Mouse (Mus musculus) embryonic facial prominence, embryonic 14.5 days (tissue): ENCODE data around the gene Trappc5. TPM values are rescaled to one million over a fixed set of nuclear protein-coding genes. Genes with fewer than 3 reads are reported as not detected.
A peak's percentile ranks its signal among the peaks of the same experiment; 100 is the strongest.

Source experiments
- ATAC-seq: fragments of 200-750 bp; cut with Nextera tagmentation; 2 replicates; pipeline ENCODE4 v1.8.0; 2017; ENCODE audit warnings: low read depth, moderate number of reproducible peaks, moderate TSS enrichment
- DNase-seq: peaks from one replicate; pipeline ENCODE4 v3.0.0-alpha.2; 2015; ENCODE audit warnings: low spot score
- H3K27ac ChIP-seq: fragments of 300-500 bp; sonication (generic); replicated peaks from 2 replicates; pipeline ENCODE4 v1.5.1; 2014; ENCODE audit warnings: low read depth, mild to moderate bottlenecking, low read length, moderate library complexity
- H3K27me3 ChIP-seq: fragments of 300-500 bp; sonication (generic); replicated peaks from 2 replicates; pipeline ENCODE4 v1.6.1; 2014; ENCODE audit warnings: low read length; ENCODE audit not compliant: control insufficient read depth, insufficient read depth
- H3K36me3 ChIP-seq: fragments of 300-500 bp; sonication (generic); 2 replicates; pipeline ENCODE4 v1.6.1; 2014; ENCODE audit warnings: low read length, mixed read lengths; ENCODE audit not compliant: control insufficient read depth, insufficient read depth
- H3K4me1 ChIP-seq: fragments of 300-500 bp; sonication (generic); 2 replicates; pipeline ENCODE4 v1.6.1; 2014; ENCODE audit warnings: antibody characterized with exemption, low read length; ENCODE audit not compliant: control insufficient read depth, insufficient read depth
- H3K4me2 ChIP-seq: fragments of 300-500 bp; sonication (generic); 2 replicates; pipeline ENCODE4 v1.6.1; 2014; ENCODE audit warnings: low read depth, mild to moderate bottlenecking, low read length, moderate library complexity, mixed read lengths
- H3K4me3 ChIP-seq: fragments of 300-500 bp; sonication (generic); 2 replicates; pipeline ENCODE4 v1.5.1; 2014; ENCODE audit warnings: low read depth, mild to moderate bottlenecking, low read length
- H3K9ac ChIP-seq: fragments of 300-500 bp; sonication (generic); 2 replicates; pipeline ENCODE4 v1.6.1; 2014; ENCODE audit warnings: low read depth, mild to moderate bottlenecking, low read length, moderate library complexity, mixed read lengths
- H3K9me3 ChIP-seq: fragments of 300-500 bp; sonication (generic); 2 replicates; pipeline ENCODE4 v1.6.1; 2016; ENCODE audit warnings: low read length; ENCODE audit not compliant: control insufficient read depth
- WGBS: fragments of 180-500 bp; shearing (Covaris S2); extraction: QIAGEN DNeasy Blood & Tissue Kit; methylation state at CpG from one replicate; pipeline ENCODE4 v1.1.7; 2014; 5-methylcytosine and 5-hydroxymethylcytosine counted together
- polyA plus RNA-seq: library from polyadenylated mRNA; unstranded; fragments of >200 nt; fragmentation: Nextera tagmentation; extraction: Ambion mirVana; gene quantifications from 2 replicates; pipeline ENCODE4 v1.2.1, GENCODE M21; 2014

Trappc5 gene
- 29.0 and 29.5 TPM in 2 replicates for polyA plus RNA-seq

DNA sequence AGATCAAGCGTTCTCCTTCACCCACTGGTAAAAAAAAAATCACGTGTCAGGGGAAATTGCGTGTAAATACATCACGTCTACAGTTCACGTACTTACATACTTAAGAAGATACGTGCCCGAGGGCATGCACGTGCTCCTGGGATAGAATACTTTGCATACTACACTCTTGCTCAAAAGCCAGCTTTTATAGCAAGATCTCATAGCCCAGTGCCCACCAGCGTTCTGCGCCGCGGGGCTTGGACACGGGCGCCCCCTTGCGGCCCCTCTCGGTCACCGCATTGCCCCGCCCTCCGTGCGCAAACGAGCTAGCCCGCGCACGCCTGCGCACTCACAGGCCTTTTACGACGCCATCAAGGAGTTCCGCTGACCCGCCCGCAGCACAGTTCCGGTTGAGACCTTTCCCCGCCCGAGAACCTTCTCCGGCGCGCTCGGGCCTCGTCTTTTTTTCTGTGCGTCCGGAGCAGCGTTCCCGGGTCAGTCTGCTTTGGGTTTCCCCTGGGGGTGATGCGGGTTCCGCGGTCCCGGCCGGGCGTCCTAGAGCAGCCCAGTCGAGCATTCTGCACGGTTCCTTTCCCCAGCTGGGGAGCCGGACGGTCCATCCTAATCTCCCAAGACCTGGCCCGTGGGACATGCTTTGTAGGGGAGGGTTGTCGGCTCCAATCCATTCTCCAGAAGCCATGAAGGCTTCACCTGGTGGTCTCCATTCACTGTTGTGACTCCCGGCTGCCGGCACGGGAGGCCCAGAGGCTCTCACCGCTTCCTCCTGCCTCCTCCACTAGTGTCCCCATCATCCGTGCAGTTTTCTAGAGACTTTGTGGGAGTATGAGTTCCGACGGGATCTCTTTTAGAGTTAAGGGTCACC, at the start of gene Trappc5:
Gene Trappc5 (plus strand): TSS at position 169 of the 862 bp plus-strand sequence.
- H3K9me3 ChIP-seq: no peaks in the 10 kb centered on the region
- under 1% methylated on average over 59 of the region's 61 CpGs for WGBS
- H3K27ac ChIP-seq: peak within 1 kb of the TSS; percentile 87
- H3K27me3 ChIP-seq: no peaks in the 10 kb centered on the region
- DNase-seq (peak; percentile 97), ATAC-seq (peak; percentile 90)
- peak within 1 kb of the TSS; percentile 84 for H3K4me2 ChIP-seq
- H3K4me3 ChIP-seq: peak within 1 kb of the TSS; percentile 98
- H3K9ac ChIP-seq: peak within 1 kb of the TSS; percentile 94
- peaks cover 26% of the 10 kb centered on the region for H3K36me3 ChIP-seq
- H3K4me1 ChIP-seq: peaks cover 11% of the 10 kb centered on the region; the same call in 1 of the 2 replicates

DNA sequence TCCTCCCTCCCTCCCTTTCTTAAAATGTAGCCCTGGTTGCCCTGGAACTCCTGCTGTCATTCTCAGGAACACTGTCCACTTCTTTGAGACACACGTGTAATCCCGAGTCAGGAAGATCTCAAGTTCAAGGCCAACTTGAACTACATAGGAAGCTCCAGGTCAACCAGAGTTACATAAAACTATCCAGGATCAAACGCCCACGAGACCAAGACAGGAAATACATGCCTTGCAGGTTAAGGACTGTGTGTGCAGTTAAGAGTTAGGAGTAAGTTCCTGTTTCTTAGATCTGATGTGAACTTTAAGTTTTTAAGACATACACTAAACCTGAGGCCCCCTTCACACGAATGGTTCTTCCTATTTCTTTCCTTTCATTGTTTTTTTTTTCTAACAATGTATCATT, 49.1 kb upstream of the Trappc5 start:
- H3K9me3 ChIP-seq: no peaks in the 10 kb centered on the region
- H3K4me1 ChIP-seq: peaks cover 12% of the 10 kb centered on the region
- WGBS: 58% methylated on average over 5 of the region's 5 CpGs
- no peak overlapping the region for H3K9ac ChIP-seq
- H3K27ac ChIP-seq: no peak overlapping the region
- H3K27me3 ChIP-seq: no peaks in the 10 kb centered on the region; the same call in 1 of the 2 replicates
- no peak for DNase-seq
- no peak for ATAC-seq
- no peak overlapping the region for H3K4me2 ChIP-seq
- no peak overlapping the region for H3K4me3 ChIP-seq
- no peaks in the 10 kb centered on the region for H3K36me3 ChIP-seq

DNA sequence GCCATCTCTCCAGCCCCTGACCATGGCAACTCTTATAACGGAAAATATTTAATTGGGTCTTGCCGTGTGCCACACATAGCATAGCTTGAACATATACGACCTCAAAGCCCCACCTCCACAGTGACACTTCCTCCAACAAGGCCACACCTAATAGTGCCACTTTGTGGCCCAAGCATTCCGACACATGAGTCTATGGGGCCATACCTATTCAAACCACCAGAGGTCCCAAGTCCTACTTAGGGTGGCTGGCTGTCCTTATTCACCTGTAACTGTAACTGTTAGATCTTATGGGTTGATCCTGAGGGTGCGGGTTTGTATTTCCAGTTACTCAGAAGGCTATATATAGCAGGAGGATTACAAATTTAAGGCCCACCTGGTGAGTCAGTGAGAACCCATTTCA, 48.1 kb upstream of the Trappc5 start:
- Histone ChIP-seq H3K27ac (no peak overlapping the region), H3K36me3 (no peaks in the 10 kb centered on the region), H3K4me3 (no peak overlapping the region), H3K4me1 (peaks cover 8% of the 10 kb centered on the region; the same call in 1 of the 2 replicates), H3K27me3 (no peaks in the 10 kb centered on the region; the same call in 1 of the 2 replicates), H3K4me2 (no peak overlapping the region), H3K9me3 (no peaks in the 10 kb centered on the region), H3K9ac (no peak overlapping the region)
- ATAC-seq (no peak), DNase-seq (peak; percentile 22)
- WGBS: 30% methylated on average over 5 of the region's 5 CpGs

DNA sequence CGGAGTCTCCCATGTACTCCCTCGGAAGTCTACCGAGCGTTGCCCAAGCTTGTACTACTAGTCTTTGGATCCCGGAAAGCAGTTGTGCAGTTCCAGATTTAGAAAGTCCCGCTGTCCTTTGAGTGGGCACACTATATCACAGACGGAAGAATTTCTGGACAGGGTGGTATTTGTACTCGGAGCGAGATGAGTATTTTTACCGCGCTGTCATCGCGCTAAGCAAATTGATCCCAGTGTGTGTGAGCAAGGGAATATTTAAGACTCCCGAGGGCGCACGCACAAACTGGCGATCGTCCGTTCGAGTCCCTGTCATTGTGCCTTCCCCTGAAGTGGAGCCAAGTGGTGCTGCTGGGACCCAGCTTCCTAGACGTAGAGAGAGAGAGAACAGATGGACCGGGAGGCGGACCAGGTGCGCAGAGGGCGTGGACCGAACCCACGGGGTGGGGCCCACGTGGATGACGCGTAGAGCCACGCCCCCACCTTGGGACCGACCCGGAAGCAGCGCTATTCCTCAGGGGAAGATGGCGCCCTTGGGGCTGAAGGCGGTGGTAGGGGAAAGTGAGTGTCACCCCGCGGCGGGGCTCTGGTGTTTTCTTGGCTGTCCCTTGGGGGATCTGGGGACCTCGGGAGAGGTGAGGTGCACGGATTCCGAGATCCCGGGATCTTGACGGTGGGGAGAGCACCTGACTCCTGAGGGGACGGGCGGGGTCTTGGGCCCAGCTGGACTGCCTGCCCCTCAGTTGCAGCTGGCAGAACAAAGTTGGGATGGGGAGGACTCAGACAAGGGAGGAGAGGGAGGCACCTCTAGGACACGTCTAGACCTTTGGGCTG, 45.2 kb upstream of the Trappc5 start, which contains the start of gene Stxbp2:
Gene Stxbp2 (plus strand): TSS at position 309 of the 831 bp plus-strand sequence.
- WGBS: 5% methylated on average over 40 of the region's 47 CpGs
- peak; percentile 88 for ATAC-seq

DNA sequence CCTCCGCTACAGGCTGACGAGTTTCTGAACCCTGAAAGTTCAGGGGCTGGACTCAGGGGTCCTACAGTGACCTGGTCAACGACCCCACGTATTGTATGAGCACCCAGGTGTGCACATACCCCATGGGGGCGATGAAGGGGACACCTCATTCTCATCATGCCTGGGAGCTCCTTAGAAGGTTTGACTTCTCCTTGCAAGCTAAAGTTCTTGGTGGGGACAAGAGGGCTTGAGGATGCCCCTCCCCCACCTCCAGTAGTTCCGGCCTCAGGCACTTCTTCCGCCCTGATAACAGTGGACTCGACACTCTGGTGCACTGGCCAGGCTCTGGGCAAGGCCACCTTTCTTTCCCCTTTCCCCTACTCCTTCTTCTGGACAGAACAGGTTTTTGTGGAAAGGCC, 44.6 kb upstream of the Trappc5 start:
- Histone ChIP-seq H3K4me2 (peak overlapping the region; percentile 72), H3K36me3 (no peaks in the 10 kb centered on the region), H3K27me3 (no peaks in the 10 kb centered on the region; the same call in 1 of the 2 replicates), H3K9me3 (no peaks in the 10 kb centered on the region), H3K4me3 (peak overlapping the region; percentile 48), H3K4me1 (peaks cover 8% of the 10 kb centered on the region; the same call in 1 of the 2 replicates), H3K9ac (peak overlapping the region; percentile 61), H3K27ac (no peak overlapping the region)
- DNase-seq (no peak), ATAC-seq (no peak)
- WGBS: 20% methylated on average over 7 of the region's 8 CpGs

More for the DNA sequence above, 45.2 kb upstream of the Trappc5 start, which contains the start of gene Stxbp2:
- Histone ChIP-seq H3K9ac (peak within 1 kb of the TSS; percentile 61), H3K4me1 (peaks cover 8% of the 10 kb centered on the region; the same call in 1 of the 2 replicates), H3K9me3 (no peaks in the 10 kb centered on the region), H3K4me3 (peak within 1 kb of the TSS; percentile 48), H3K27me3 (no peaks in the 10 kb centered on the region; the same call in 1 of the 2 replicates), H3K4me2 (peak within 1 kb of the TSS; percentile 72), H3K27ac (no peak within 1 kb of the TSS), H3K36me3 (no peaks in the 10 kb centered on the region)
- peak; percentile 78 for DNase-seq

DNA sequence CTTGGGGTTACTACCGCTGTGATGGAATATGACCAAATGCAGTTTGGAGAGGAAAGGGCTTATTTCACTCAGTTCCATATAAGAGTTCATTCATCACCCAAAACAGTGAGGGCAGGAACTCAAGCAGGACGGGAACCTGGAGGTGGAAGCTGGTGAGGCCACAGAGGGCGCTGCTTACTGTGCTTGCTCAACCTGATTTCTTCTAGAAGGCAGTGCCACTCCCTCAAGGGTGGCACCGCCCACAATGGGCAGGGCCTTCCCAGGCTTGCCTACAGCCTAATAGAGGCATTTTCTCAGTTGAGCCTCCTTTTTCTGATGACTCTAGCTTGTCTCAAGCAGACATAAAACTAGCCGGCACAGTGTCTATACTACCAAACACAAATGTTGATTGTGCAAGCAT, 30.3 kb upstream of the Trappc5 start:
- Histone ChIP-seq H3K36me3 (no peaks in the 10 kb centered on the region), H3K9me3 (no peaks in the 10 kb centered on the region), H3K4me3 (no peak overlapping the region), H3K9ac (no peak overlapping the region), H3K4me1 (no peaks in the 10 kb centered on the region), H3K27ac (no peak overlapping the region), H3K4me2 (no peak overlapping the region), H3K27me3 (no peaks in the 10 kb centered on the region)
- ATAC-seq (peak; percentile 33; the same call in 1 of the 2 replicates), DNase-seq (peak; percentile 47)
- 26% methylated on average over 5 of the region's 5 CpGs for WGBS

DNA sequence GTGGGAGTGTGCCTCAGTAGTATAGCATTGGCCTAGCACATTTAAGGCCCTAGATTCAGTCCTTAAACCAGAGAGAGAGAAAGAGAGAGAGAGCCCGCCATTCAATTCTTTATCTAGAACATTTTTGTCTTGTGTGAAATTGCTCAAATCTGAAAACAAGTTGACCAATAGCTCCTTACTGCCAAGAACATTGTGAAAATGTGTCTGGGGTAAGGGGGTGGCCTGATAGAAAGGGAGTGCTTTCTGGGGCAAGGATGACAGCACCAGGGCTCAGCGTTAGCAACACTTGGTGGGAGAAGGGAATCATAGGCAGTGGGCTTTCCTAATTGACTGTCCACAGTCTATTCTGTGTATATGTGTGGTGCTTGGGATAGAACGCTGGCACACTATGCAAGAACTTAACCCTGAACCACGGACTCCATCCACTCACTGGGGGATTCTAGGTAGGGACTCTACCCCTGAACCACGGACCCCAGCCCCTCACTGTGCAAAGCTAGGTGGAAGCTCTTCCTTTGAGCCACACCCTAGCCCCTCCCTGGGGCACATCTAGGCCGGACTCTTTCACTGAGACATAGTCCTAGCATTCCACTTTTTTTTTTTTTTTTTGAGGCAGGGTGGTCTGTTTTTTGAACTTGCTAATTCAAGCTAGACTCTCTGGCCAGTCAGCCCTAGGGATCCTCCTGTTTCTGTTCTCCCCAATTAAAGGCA, 29.1 kb upstream of the Trappc5 start:
- H3K4me1 ChIP-seq: no peaks in the 10 kb centered on the region
- H3K4me2 ChIP-seq: no peak overlapping the region
- H3K27ac ChIP-seq: no peak overlapping the region
- ATAC-seq (no peak), DNase-seq (no peak)
- H3K4me3 ChIP-seq: no peak overlapping the region
- H3K9ac ChIP-seq: no peak overlapping the region
- 86% methylated on average over 5 of the region's 6 CpGs for WGBS
- H3K9me3 ChIP-seq: no peaks in the 10 kb centered on the region
- H3K27me3 ChIP-seq: no peaks in the 10 kb centered on the region
- no peaks in the 10 kb centered on the region for H3K36me3 ChIP-seq

DNA sequence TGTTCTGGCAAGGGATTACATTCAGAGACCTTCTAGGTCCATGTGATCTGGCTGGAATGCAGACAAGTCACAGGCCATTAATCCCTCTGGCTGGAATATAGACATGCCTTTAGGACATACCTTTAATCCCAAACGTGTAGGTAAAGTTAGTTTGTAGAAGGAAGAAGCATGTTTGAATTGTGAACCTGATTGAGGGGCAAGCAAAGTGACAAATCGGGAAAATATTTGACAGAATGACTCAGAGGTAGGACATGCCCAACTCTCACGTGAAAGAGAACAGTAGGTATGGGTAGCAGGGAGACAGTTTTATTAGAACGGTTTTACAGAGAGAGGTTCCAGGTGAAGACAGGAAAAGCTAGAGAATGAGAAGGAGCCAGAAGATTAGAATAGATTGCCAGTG, 28.5 kb upstream of the Trappc5 start:
- Histone ChIP-seq H3K4me3 (no peak overlapping the region), H3K4me2 (no peak overlapping the region), H3K9me3 (no peaks in the 10 kb centered on the region), H3K27ac (no peak overlapping the region), H3K36me3 (no peaks in the 10 kb centered on the region), H3K9ac (no peak overlapping the region), H3K4me1 (no peaks in the 10 kb centered on the region), H3K27me3 (no peaks in the 10 kb centered on the region)
- 69% methylated on average over 4 of the region's 4 CpGs for WGBS
- ATAC-seq: no peak
- no peak for DNase-seq
